Mouse (Mus musculus): ENCODE data around the gene Gm42372. TPM values are rescaled to one million over a fixed set of nuclear protein-coding genes. Genes with fewer than 3 reads are reported as not detected.

The Gm42372 gene
- polyA plus RNA-seq, 1 experiment from 2014 or later: not detected

DNA sequence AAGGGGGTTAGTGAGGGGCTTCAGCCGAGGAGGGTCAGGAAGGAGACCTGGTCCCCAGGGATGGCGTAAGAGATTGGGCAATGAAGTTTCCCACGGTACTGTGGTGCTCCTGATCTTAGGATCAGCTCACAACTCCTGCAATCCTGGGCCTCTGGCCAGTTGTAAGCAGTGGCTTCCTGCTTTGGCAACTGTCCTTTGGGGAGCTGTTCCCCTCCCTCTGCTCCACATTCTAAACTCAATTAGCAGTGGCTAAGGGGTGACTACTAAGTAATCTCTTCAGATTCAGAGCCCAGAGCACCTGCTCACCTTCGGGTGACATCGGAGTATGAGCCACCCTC is 27.1 kb downstream of the Gm42372 start:
- no peak overlapping the region for H3K4me2 ChIP-seq (ENCODE audit: low read depth, low read length)
- no peak for TF ChIP-seq EP300 (IDR thresholded peaks at IDR 0.05; ENCODE audit: low read depth)
- TF ChIP-seq CTCF (IDR thresholded peaks at IDR 0.05; ENCODE audit: low read depth): no peak
- H3K9me3 ChIP-seq (ENCODE audit: low read length): no peaks in the 10 kb centered on the region
- 69% methylated on average over 5 of the region's 5 CpGs for WGBS (ENCODE audit: insufficient replicate concordance)
- no peaks in the 10 kb centered on the region for H3K27me3 ChIP-seq (ENCODE audit: insufficient read depth, low read length)
- H3K27ac ChIP-seq (ENCODE audit: low read depth): no peak overlapping the region
- ATAC-seq (no peak), DNase-seq (no peak)
- H3K36me3 ChIP-seq (replicated peaks; ENCODE audit: insufficient read depth, low read length): peaks cover 85% of the 10 kb centered on the region
- H3K4me1 ChIP-seq (ENCODE audit: insufficient read depth): no peaks in the 10 kb centered on the region
- H3K4me3 ChIP-seq (ENCODE audit: low read depth, low read length): no peak overlapping the region
- no peak overlapping the region for H3K9ac ChIP-seq (replicated peaks)

GRCm38 (mm10) chr7:17011909-17012590 is 29.2 kb downstream of the Gm42372 start:
- Histone ChIP-seq H3K9ac (replicated peaks) (no peak overlapping the region), H3K9me3 (ENCODE audit: low read length) (no peaks in the 10 kb centered on the region), H3K36me3 (replicated peaks; ENCODE audit: insufficient read depth, low read length) (peaks cover 77% of the 10 kb centered on the region), H3K27me3 (ENCODE audit: insufficient read depth, low read length) (no peaks in the 10 kb centered on the region), H3K4me3 (ENCODE audit: low read depth, low read length) (no peak overlapping the region), H3K4me2 (ENCODE audit: low read depth, low read length) (no peak overlapping the region), H3K4me1 (ENCODE audit: insufficient read depth) (no peaks in the 10 kb centered on the region), H3K27ac (ENCODE audit: low read depth) (no peak overlapping the region)
- DNase-seq (no peak), ATAC-seq (no peak)
- WGBS (ENCODE audit: insufficient replicate concordance): 81% methylated on average over 7 of the region's 7 CpGs
- TF ChIP-seq EP300 (IDR thresholded peaks at IDR 0.05; ENCODE audit: low read depth): no peak
- TF ChIP-seq CTCF (IDR thresholded peaks at IDR 0.05; ENCODE audit: low read depth): no peak

DNA sequence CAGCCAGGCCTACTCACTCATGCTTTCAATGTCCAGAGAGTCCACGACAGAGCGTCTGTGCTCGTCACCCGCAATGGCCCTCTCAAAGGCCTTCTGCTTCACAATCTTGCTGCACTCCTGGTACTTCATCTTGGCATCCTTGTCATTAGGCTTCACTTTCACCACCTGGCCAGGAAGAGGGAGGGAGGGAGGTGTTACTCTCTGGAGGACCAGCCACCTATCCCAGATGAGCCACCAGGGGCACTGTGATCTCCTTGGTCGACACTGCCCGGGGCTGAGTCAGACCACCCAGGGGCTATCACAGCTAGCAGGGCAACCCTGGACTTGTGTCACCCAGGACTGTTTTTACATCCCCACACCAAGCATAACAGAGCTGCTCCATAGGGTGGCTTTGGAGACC is 32.5 kb downstream of the Gm42372 start:
- 88% methylated on average over 6 of the region's 6 CpGs for WGBS (ENCODE audit: insufficient replicate concordance)
- DNase-seq: no peak
- no peaks in the 10 kb centered on the region for H3K9me3 ChIP-seq (ENCODE audit: low read length)
- no peak for ATAC-seq
- H3K27me3 ChIP-seq (ENCODE audit: insufficient read depth, low read length): no peaks in the 10 kb centered on the region
- peaks cover 65% of the 10 kb centered on the region for H3K36me3 ChIP-seq (replicated peaks; ENCODE audit: insufficient read depth, low read length)
- no peak overlapping the region for H3K4me3 ChIP-seq (ENCODE audit: low read depth, low read length)
- H3K4me2 ChIP-seq (ENCODE audit: low read depth, low read length): no peak overlapping the region
- H3K9ac ChIP-seq (replicated peaks): no peak overlapping the region
- no peak for TF ChIP-seq EP300 (IDR thresholded peaks at IDR 0.05; ENCODE audit: low read depth)
- no peak; the same call in 1 of the 2 replicates for TF ChIP-seq CTCF (IDR thresholded peaks at IDR 0.05; ENCODE audit: low read depth)
- H3K27ac ChIP-seq (ENCODE audit: low read depth): no peak overlapping the region
- H3K4me1 ChIP-seq (ENCODE audit: insufficient read depth): peaks cover 7% of the 10 kb centered on the region; the same call in 1 of the 2 replicates

DNA sequence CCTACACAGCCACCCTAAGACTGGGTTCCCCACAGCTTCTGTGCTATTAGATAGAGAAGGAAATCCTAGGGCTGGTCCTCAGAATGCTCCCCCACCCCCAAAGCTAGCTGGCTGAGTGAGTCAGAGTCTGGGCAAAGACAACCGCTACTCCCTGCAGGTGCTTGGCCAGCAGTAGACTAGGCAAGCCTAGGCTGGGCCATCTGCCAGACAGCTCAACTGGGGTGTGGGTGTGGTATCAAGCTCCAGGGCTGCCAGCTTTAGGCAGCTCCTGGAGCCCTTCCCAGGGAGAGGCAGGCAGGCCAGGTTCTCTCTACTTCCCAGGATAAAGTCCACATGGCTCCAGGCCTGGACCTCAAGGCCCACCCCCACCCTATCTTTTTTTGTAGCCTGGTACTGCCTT is 34.1 kb downstream of the Gm42372 start:
- ATAC-seq: peak; percentile 99

GRCm38 (mm10) chr7:17017921-17018320 is 35.0 kb downstream of the Gm42372 start:
- Histone ChIP-seq H3K4me2 (ENCODE audit: low read depth, low read length) (no peak overlapping the region), H3K9me3 (ENCODE audit: low read length) (no peaks in the 10 kb centered on the region), H3K4me3 (ENCODE audit: low read depth, low read length) (no peak overlapping the region), H3K9ac (replicated peaks) (no peak overlapping the region), H3K27ac (ENCODE audit: low read depth) (0 out of 2 replicates have a peak overlapping the region, but pooled peaks have one; percentile 9), H3K27me3 (ENCODE audit: insufficient read depth, low read length) (no peaks in the 10 kb centered on the region), H3K4me1 (ENCODE audit: insufficient read depth) (peaks cover 14% of the 10 kb centered on the region), H3K36me3 (replicated peaks; ENCODE audit: insufficient read depth, low read length) (peaks cover 70% of the 10 kb centered on the region)
- TF ChIP-seq CTCF (IDR thresholded peaks at IDR 0.05; ENCODE audit: low read depth): no peak
- no peak for ATAC-seq
- WGBS (ENCODE audit: insufficient replicate concordance): 78% methylated on average over 2 of the region's 2 CpGs
- no peak for DNase-seq

More for the DNA sequence above, 34.1 kb downstream of the Gm42372 start:
- Histone ChIP-seq H3K4me3 (ENCODE audit: low read depth, low read length) (no peak overlapping the region), H3K9me3 (ENCODE audit: low read length) (no peaks in the 10 kb centered on the region), H3K27me3 (ENCODE audit: insufficient read depth, low read length) (no peaks in the 10 kb centered on the region), H3K27ac (ENCODE audit: low read depth) (0 out of 2 replicates have a peak overlapping the region, but pooled peaks have one; percentile 8), H3K4me1 (ENCODE audit: insufficient read depth) (peaks cover 11% of the 10 kb centered on the region; the same call in 1 of the 2 replicates), H3K36me3 (replicated peaks; ENCODE audit: insufficient read depth, low read length) (peaks cover 72% of the 10 kb centered on the region), H3K4me2 (ENCODE audit: low read depth, low read length) (no peak overlapping the region), H3K9ac (replicated peaks) (no peak overlapping the region)
- TF ChIP-seq CTCF (IDR thresholded peaks at IDR 0.05; ENCODE audit: low read depth) (no peak), EP300 (IDR thresholded peaks at IDR 0.05; ENCODE audit: low read depth) (no peak)
- 38% methylated on average over 1 of the region's 1 CpGs for WGBS (ENCODE audit: insufficient replicate concordance)
- peak; percentile 83 for DNase-seq

DNA sequence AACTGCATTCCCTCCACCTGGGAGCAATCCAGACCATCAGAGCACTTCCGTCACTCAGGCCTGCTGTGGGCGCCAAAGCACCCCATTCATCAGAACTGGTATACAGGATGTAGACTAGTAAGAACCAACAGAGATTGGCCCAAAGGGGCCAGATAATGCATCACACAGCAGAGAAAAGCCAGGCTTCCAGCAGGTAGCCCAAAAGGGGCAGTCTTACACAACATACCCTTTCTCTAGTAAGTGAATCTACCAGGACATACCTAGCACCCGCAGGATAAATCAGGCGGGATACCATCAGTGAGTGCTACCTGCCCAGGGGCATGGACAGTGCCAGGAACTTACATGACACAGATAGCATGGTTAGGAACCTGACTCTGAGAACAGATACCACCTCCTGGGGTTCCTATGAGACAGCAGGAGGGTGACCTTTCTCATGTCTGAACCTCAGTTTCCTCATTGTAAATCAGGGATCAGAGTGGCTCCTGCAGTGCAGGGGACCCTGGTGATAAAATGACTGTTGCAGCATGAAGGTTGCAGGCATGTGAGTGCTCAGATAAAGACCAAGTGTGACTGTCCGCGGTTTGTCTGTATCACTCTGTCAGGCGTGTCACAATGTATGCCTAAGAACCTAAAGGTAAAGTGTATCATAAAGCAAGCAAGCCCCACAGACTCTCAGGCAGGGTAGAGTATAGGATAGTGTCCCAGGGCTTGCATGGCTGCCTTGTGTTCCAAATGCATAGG is 36.7 kb downstream of the Gm42372 start:
- Histone ChIP-seq H3K36me3 (replicated peaks; ENCODE audit: insufficient read depth, low read length) (peaks cover 53% of the 10 kb centered on the region), H3K4me1 (ENCODE audit: insufficient read depth) (peaks cover 30% of the 10 kb centered on the region), H3K9me3 (ENCODE audit: low read length) (no peaks in the 10 kb centered on the region), H3K4me2 (ENCODE audit: low read depth, low read length) (no peak overlapping the region), H3K27ac (ENCODE audit: low read depth) (no peak overlapping the region), H3K27me3 (ENCODE audit: insufficient read depth, low read length) (no peaks in the 10 kb centered on the region), H3K9ac (replicated peaks) (no peak overlapping the region), H3K4me3 (ENCODE audit: low read depth, low read length) (no peak overlapping the region)
- no peak for DNase-seq
- WGBS (ENCODE audit: insufficient replicate concordance): 73% methylated on average over 7 of the region's 7 CpGs
- TF ChIP-seq EP300 (IDR thresholded peaks at IDR 0.05; ENCODE audit: low read depth) (no peak), CTCF (IDR thresholded peaks at IDR 0.05; ENCODE audit: low read depth) (no peak)
- no peak for ATAC-seq
